Mouse (Mus musculus): Measurements from ENCODE around the gene Man1a2. TPM values are rescaled to one million over a fixed set of nuclear protein-coding genes. Genes with fewer than 3 reads are reported as not detected.

Man1a2 gene
- polyA plus RNA-seq, 1 experiment from 2014 or later = 50.1 TPM

- WGBS = 84% methylated on average over 10 of the region's 10 CpGs
- no peak overlapping the region for H3K27ac ChIP-seq
Observed at GRCm38 (mm10) chr3:100547162-100547912, 138.0 kb downstream of the Man1a2 start.

GRCm38 (mm10) chr3:100536686-100537085, 148.6 kb downstream of the Man1a2 start:
- H3K4me1 ChIP-seq (replicated peaks) = peaks cover 19% of the 10 kb centered on the region
- H3K4me3 ChIP-seq = no peak overlapping the region
- WGBS = 96% methylated on average over 2 of the region's 2 CpGs
- H3K9me3 ChIP-seq = no peaks in the 10 kb centered on the region
- H3K27me3 ChIP-seq (ENCODE audit: insufficient read depth, poor library complexity, severe bottlenecking) = no peaks in the 10 kb centered on the region
- no peaks in the 10 kb centered on the region for H3K36me3 ChIP-seq
- no peak overlapping the region for H3K27ac ChIP-seq
- DNase-seq (ENCODE audit: low spot score) = no peak

More at GRCm38 (mm10) chr3:100547162-100547912, 138.0 kb downstream of the Man1a2 start:
- no peaks in the 10 kb centered on the region for H3K36me3 ChIP-seq
- H3K4me1 ChIP-seq (replicated peaks) = no peaks in the 10 kb centered on the region
- DNase-seq (ENCODE audit: low spot score) = no peak
- no peaks in the 10 kb centered on the region for H3K9me3 ChIP-seq
- H3K27me3 ChIP-seq (ENCODE audit: insufficient read depth, poor library complexity, severe bottlenecking) = no peaks in the 10 kb centered on the region
- H3K4me3 ChIP-seq = no peak overlapping the region

GRCm38 (mm10) chr3:100535902-100536301, 149.4 kb downstream of the Man1a2 start:
- Histone ChIP-seq H3K27ac (no peak overlapping the region), H3K4me1 (replicated peaks) (peaks cover 19% of the 10 kb centered on the region), H3K9me3 (no peaks in the 10 kb centered on the region), H3K4me3 (no peak overlapping the region), H3K36me3 (no peaks in the 10 kb centered on the region), H3K27me3 (ENCODE audit: insufficient read depth, poor library complexity, severe bottlenecking) (no peaks in the 10 kb centered on the region)
- WGBS = 72% methylated on average over 4 of the region's 4 CpGs
- no peak for DNase-seq (ENCODE audit: low spot score)

DNA sequence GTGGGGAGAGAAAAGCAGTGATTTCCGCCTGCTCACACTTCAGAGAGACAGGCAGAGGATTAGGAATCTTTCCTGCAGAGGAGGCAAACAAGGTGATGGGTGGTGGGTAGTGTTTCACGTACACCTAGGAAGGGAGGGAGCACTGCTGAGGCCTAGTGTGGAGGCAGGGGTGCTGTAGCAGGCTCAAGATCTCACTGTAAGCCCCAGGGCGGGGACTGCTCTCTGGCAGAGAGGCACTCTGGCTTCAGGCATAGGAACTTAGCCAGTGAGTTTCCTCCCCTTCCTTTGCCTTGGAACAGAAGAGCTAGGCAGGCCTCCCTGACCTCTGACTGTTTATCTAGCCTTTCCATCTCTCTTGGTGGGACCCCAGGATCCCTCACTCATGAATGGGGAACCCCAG, 150.0 kb downstream of the Man1a2 start:
- WGBS = 50% methylated on average over 3 of the region's 3 CpGs
- Histone ChIP-seq H3K4me1 (replicated peaks) (peaks cover 19% of the 10 kb centered on the region), H3K27me3 (ENCODE audit: insufficient read depth, poor library complexity, severe bottlenecking) (no peaks in the 10 kb centered on the region), H3K9me3 (no peaks in the 10 kb centered on the region), H3K36me3 (no peaks in the 10 kb centered on the region), H3K27ac (no peak overlapping the region), H3K4me3 (no peak overlapping the region)
- DNase-seq (ENCODE audit: low spot score) = no peak

DNA sequence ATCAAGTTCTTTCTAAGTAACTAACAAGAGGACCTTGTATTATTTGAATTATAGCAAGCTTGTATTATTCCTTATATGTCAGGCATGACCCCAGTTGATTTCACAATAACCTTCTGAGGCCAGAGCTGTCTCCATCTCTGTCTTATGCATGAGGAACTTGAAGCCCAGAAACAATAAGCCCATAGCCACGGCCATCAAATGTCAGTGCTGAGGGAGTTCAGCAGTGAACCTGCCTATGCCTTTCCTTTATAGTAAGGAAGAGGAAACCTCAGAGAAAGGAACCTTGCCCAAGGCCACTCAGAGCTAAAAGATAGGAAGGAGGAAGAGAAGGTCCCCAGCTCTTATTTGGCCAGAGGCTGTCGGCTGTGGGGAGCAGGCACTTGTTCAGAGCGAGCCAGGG, 150.9 kb downstream of the Man1a2 start:
- Histone ChIP-seq H3K27ac (no peak overlapping the region), H3K4me1 (replicated peaks) (peaks cover 19% of the 10 kb centered on the region), H3K27me3 (ENCODE audit: insufficient read depth, poor library complexity, severe bottlenecking) (no peaks in the 10 kb centered on the region), H3K36me3 (no peaks in the 10 kb centered on the region), H3K9me3 (no peaks in the 10 kb centered on the region), H3K4me3 (no peak overlapping the region)
- 78% methylated on average over 3 of the region's 3 CpGs for WGBS
- no peak for DNase-seq (ENCODE audit: low spot score)

GRCm38 (mm10) chr3:100533429-100533828, 151.9 kb downstream of the Man1a2 start:
- DNase-seq (ENCODE audit: low spot score) = no peak
- no peaks in the 10 kb centered on the region for H3K36me3 ChIP-seq
- H3K27me3 ChIP-seq (ENCODE audit: insufficient read depth, poor library complexity, severe bottlenecking) = no peaks in the 10 kb centered on the region
- H3K4me3 ChIP-seq = no peak overlapping the region
- H3K4me1 ChIP-seq (replicated peaks) = peaks cover 19% of the 10 kb centered on the region
- H3K9me3 ChIP-seq = no peaks in the 10 kb centered on the region
- H3K27ac ChIP-seq = no peak overlapping the region

GRCm38 (mm10) chr3:100530919-100531318, 154.4 kb downstream of the Man1a2 start:
- Histone ChIP-seq H3K4me1 (replicated peaks) (peaks cover 19% of the 10 kb centered on the region), H3K27ac (no peak overlapping the region), H3K36me3 (no peaks in the 10 kb centered on the region), H3K9me3 (no peaks in the 10 kb centered on the region), H3K27me3 (ENCODE audit: insufficient read depth, poor library complexity, severe bottlenecking) (no peaks in the 10 kb centered on the region), H3K4me3 (no peak overlapping the region)
- WGBS = 90% methylated on average over 5 of the region's 5 CpGs
- no peak for DNase-seq (ENCODE audit: low spot score)

GRCm38 (mm10) chr3:100530244-100530788, 155.0 kb downstream of the Man1a2 start:
- H3K4me3 ChIP-seq = no peak overlapping the region
- no peaks in the 10 kb centered on the region for H3K27me3 ChIP-seq (ENCODE audit: insufficient read depth, poor library complexity, severe bottlenecking)
- peaks cover 16% of the 10 kb centered on the region for H3K4me1 ChIP-seq (replicated peaks)
- no peak overlapping the region for H3K27ac ChIP-seq
- no peaks in the 10 kb centered on the region for H3K36me3 ChIP-seq
- no peaks in the 10 kb centered on the region for H3K9me3 ChIP-seq
- DNase-seq (ENCODE audit: low spot score) = no peak
- WGBS = 84% methylated on average over 7 of the region's 7 CpGs

DNA sequence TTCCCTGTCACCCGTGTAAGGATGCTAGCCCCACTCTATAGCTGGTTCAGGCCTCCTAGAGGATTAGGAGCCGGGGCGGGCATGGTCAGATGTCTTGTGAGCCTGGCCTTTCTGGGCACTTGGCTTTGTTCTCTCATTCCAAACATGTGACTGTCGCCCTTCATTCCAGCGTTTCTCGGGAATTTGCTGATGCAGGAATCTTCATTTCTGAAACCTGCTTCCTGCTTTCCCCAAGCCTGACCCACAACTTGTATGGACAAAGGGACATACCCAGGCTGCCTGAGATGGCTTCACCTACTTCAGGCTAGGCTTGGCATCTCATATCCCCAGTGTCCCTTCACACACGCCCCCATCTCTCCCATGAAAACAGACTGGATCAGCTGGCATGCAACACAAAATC, 162.6 kb downstream of the Man1a2 start:
- H3K4me1 ChIP-seq (replicated peaks) = no peaks in the 10 kb centered on the region
- DNase-seq (ENCODE audit: low spot score) = no peak
- no peak overlapping the region for H3K4me3 ChIP-seq
- H3K36me3 ChIP-seq = no peaks in the 10 kb centered on the region
- H3K27me3 ChIP-seq (ENCODE audit: insufficient read depth, poor library complexity, severe bottlenecking) = no peaks in the 10 kb centered on the region
- no peaks in the 10 kb centered on the region for H3K9me3 ChIP-seq
- H3K27ac ChIP-seq = no peak overlapping the region
- 77% methylated on average over 7 of the region's 7 CpGs for WGBS

GRCm38 (mm10) chr3:100521626-100522025, 163.7 kb downstream of the Man1a2 start:
- Histone ChIP-seq H3K9me3 (no peaks in the 10 kb centered on the region), H3K4me3 (no peak overlapping the region), H3K4me1 (replicated peaks) (no peaks in the 10 kb centered on the region), H3K27ac (no peak overlapping the region), H3K36me3 (no peaks in the 10 kb centered on the region), H3K27me3 (ENCODE audit: insufficient read depth, poor library complexity, severe bottlenecking) (no peaks in the 10 kb centered on the region)
- DNase-seq (ENCODE audit: low spot score) = no peak
- WGBS = 43% methylated on average over 1 of the region's 1 CpGs

DNA sequence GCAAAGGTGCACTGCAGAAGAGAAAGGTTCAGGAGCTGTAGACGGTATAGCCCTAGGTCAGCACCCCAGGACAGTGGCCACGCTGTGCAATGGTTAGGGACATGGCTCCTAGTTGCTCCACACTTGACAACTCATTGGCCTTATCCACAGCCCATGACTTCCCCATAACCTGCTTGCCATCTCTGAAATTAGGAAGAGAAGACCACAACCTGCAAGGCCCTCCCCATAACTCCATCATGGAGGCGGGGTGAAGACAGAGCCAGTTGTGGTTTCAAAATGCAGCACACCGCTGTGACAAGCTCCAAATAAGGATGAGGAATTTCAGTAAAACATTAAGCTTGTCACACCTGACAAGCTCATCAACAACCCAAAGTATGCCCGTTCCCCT, 169.6 kb downstream of the Man1a2 start:
- no peaks in the 10 kb centered on the region for H3K36me3 ChIP-seq
- H3K9me3 ChIP-seq = no peaks in the 10 kb centered on the region
- DNase-seq (ENCODE audit: low spot score) = no peak
- no peaks in the 10 kb centered on the region for H3K4me1 ChIP-seq (replicated peaks)
- no peak overlapping the region for H3K4me3 ChIP-seq
- no peaks in the 10 kb centered on the region for H3K27me3 ChIP-seq (ENCODE audit: insufficient read depth, poor library complexity, severe bottlenecking)
- WGBS = 87% methylated on average over 5 of the region's 5 CpGs
- H3K27ac ChIP-seq = no peak overlapping the region

- no peak overlapping the region for H3K4me3 ChIP-seq
- DNase-seq (ENCODE audit: low spot score) = no peak
- WGBS = 81% methylated on average over 8 of the region's 8 CpGs
- H3K27ac ChIP-seq = no peak overlapping the region
- no peaks in the 10 kb centered on the region for H3K27me3 ChIP-seq (ENCODE audit: insufficient read depth, poor library complexity, severe bottlenecking)
- no peaks in the 10 kb centered on the region for H3K4me1 ChIP-seq (replicated peaks)
- H3K9me3 ChIP-seq = no peaks in the 10 kb centered on the region
- no peaks in the 10 kb centered on the region for H3K36me3 ChIP-seq
Observed at GRCm38 (mm10) chr3:100515093-100515753, 170.1 kb downstream of the Man1a2 start.
